Mouse (Mus musculus) cerebellum, postnatal 14 days (tissue): ENCODE measurements around the gene Peli2.
"Not testable (repeated sequence)": the region's sequence is repeated elsewhere in the genome, so short reads cannot be mapped to it uniquely, and the experiment has no call there.

ENCODE experiments used
- DNase-seq, 2 experiments: peaks; one replicate each; pipeline ENCODE4 v3.0.0; 2021; ENCODE audit warnings: mixed read lengths in 2 of 2

The Peli2 gene

DNA sequence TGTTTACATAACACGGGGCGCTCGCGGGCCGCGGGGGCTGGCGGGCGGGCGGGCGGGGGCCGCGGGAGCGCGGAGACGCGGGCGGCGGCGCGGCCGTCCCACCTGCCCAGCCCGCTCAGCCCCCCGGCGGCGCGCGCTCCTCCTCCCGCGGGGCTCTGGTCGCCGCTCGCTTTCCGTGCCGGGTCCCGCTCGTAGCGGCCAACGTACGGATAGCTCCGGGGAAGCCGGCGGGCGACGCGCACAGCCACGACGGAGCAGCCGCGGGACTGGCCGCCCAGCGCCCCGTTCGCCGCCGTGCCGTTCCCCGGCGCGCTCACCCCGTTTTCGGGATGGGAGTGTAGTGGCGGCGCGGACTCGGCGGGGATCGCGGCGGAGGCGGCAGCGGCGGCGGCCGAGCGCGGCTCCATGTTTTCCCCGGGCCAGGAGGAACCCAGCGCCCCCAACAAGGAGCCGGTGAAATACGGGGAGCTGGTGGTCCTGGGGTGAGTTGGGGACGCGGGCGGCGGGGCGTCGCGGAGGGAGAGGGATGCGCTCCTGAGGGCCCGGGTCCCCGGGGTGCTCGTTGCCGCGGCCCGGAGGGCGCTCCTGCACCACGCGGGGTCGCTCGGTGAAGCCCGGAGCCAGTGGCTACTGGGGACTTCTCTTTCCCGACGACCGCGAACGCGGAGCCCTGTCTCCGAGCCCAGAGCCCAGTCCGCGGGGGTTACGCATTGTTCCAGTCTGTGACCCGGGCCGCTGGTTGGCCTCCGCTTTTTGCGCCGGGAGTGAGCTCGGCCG lies at the start of gene Peli2:
TSS of gene Peli2 (plus strand) at position 72 of the 777 bp plus-strand sequence.
- peak; percentile 82 to 86 for DNase-seq

DNA sequence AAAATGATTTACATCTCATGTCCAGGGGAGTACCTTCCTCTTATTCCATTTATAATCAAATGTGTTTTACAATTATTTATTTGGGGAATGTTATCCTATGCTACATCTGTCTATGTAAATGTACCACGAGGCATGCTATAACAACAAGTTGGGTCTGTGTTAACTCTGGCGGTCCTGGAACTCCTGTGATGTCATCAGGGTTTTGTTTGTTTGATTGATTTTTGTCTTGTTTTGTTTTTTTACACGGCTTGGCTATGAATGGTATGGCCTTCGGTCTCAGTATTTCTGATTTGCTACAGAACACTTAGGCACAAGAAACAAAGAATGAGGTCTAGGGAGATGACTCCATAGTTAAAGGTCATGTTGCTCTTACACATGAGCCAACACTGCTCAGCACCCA lies 48.5 kb upstream of the Peli2 start:
- no peak for DNase-seq

DNA sequence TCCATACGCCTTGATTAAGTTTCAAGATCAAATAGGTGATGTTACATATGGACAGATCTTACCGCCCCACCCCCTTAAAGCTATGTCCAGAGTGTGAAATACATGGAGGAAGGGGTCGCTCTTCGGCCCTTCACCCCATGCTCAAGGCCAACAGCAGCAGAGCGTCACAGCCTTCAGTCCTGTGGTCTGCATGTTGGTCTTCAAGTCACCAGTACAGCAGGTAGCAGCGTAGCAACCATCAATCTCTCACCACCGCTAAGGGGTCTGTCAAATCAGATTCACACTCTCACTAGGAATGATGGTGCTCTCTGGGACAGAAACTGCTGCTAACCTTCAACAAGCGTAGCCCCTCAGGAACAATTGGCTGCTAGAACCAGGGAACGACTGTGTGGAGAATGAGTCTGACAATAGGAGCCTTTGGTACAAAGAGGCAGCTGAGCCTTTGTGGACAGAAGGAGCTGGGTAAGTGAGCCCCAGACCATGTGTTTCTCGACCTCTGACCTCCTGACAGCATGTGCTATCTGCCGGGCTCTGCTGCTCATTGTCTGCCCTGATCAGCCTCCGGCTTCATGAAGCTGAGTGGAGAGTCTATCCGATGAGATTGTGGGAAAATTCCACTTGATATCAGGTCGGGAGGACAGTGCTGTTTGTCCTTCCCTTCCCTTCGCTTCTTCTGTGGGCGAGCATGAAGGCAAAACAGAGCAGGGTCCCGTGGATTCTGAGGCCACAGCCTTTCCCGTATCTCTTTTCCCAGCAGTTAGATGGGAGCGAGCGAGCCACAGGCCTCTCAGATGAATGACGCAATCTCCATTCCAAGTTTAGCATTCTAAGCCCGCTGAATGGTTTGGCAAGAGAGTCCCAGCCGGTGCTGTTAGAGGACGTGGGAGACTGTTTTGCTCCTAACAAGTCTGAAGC lies 47.1 kb upstream of the Peli2 start:
- DNase-seq = peak; percentile 22 to 41

DNA sequence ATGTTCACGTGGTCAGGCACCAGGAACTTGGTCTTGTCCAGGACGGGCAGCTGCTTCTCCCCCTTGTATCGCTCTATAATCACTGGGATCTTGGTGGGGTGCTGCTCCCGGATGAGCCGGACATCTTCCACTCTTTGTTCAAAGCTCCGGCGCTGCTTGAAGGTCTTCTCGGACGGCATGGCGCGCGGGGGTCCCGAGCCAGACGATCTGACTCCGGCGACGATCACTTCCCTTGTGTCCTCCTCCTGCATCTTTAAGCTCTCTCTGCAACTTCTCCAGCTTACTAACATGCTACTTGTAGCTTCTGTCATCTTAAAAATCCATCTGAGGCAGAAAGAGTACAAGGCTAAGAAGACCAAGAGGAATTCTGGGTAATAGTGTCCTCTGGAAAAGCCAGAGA lies 41.0 kb upstream of the Peli2 start:
- not testable (repeated sequence) for DNase-seq

DNA sequence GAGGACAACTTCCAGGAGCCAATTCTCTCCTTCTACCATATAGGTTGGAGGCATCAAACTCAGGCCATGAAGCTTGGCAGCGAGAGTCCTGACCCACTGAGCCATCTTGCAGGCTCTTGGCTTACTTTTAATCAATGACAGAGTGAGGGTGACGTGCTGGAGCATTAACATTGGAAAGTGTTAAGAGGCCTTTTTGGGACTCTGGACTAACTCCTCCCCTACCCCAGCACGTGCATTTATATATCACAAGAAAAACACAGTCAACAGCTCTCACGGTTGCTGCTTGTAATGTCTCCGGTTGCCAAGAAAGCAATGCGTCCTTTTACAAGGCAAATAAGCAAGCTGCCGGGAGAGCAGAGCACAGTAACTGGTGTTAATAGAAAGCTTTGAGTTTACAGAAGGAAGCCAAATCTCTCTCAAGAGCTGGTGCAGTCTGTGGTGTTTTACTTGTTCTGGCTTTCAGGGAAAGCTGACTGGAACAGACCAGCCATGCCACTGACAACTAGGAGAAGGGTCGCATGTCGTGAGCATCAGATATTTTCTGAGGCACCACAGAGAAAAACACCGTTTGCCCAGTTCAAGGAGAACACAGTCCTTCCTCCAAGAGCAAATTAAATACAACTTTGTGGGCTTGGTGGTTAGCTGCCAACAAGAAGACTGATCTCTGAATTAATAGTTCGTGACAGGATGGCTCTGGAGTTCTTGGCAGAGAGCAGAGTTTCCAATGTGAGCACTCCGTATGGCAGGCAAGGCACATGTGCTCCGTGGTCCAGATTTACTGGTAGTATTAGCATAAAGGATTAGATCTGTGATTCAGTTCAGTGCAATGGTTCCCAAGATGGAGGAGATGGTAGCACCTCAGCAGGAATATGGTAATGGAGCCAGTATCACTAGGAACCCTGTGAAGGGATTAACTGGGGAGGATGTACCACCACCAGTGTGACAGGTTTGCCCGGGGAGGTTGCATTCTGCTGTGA lies 36.5 kb upstream of the Peli2 start:
- DNase-seq = peak; percentile 74 to 85

DNA sequence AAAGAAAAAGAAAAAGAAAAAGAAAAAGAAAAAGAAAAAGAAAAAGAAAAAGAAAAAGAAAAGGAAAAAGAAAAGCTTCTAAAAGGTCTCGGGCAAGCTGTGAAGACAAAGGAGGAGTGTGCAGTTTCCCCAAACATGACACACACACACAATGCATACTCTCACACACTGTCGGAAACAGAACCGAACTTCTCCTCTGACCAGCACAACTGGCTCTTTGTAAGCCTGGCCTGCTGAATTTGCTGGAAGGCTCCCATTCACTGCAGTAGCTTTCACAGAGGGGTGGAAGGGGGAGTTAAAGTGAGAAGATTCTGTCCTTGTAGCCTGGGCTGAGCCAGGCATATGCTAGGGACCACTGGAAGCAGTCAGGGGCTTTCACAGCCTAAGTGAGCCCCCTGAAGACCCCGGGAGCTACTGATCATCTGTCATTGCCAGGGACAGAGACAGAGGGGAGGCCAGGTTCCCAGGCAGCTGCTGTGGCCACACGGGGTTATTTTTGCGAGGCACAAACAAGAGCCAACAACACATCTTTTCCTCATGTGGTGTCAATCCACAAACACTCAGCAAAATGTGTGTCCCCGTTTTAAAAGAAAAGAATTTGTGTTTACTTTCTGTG lies 33.8 kb upstream of the Peli2 start:
- DNase-seq = no peak

DNA sequence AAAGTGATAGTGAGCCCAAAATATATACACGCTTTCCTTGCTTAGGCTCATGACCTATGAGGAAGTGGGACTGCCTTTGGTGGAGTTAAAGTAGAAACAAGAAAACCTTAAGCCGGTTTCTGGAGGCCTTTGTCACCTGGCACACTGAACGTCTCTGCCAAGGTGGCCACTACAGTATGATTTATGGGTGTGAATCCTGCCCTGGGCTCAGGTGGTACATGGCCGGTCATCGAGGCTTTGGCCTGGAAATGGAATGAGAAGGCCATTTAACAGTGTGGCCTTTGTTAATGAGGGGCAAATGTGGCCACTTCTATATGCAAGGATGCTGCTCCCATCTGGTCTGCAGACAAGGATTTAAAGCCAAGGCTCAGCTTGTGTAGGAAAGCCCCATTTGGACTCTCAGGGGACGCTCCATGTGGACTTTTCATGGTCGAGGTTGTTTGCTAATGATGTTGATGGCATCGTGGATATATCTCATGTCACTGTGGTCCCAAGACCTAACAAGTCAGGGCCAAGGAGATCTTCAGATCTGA lies 33.3 kb upstream of the Peli2 start:
- DNase-seq = peak; percentile 18 to 31

DNA sequence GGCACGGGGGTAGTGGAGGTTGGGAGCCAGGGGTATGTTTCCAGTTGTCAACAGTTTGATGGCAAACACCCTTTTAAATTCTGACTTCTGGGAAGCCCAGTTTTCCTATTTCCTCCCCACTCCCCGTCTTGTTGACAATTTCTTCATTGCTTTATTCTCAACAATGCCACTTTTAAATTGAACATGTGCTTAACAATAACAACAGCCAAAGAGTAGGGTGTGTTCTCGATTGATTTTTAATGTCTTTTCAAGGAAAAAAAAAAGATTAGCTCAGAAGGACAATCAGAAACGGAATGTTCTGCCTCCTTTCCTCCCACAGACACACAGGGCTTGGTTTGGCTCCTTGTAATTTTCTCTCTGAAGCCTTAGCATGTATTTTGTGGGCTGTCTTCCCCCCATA lies 30.2 kb upstream of the Peli2 start:
- no peak for DNase-seq

DNA sequence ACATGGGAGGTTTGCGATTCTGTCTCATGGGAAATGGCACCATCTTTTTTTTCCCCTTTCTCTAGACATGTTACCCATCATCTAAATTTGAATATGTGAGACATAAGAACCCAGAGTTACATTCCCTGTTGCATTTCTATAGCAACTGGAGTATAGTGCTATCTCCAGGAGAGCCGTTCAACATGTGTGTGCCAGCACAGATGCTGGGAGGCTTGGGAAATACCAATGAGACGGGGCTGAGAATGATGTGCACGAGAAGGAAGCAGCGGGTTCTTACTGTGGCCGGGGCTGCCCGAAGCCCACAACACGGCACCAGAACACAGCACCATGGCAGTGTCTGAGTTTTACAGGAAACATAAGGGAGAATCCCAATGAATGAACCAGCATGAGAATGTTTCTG lies 29.5 kb upstream of the Peli2 start:
- no peak for DNase-seq

DNA sequence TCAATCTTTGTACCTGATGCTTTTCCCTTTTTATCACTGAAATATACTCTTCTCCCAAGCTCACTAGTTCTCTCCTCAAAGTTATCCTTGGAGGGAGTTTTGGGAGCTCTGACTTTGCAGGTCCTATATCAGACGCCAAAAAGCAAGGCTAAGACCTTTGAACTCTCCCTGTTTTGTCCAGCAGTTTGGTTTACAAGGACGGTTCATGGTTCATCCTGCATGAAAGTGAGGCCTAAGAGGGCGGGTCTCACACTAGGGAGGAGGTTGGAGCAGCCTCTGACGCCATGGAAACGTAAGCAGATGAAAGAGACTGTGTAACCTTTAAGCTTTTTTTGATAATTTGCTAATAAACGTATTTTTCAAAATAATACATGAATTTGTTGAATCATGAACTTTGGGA lies 22.4 kb upstream of the Peli2 start:
- no peak for DNase-seq

DNA sequence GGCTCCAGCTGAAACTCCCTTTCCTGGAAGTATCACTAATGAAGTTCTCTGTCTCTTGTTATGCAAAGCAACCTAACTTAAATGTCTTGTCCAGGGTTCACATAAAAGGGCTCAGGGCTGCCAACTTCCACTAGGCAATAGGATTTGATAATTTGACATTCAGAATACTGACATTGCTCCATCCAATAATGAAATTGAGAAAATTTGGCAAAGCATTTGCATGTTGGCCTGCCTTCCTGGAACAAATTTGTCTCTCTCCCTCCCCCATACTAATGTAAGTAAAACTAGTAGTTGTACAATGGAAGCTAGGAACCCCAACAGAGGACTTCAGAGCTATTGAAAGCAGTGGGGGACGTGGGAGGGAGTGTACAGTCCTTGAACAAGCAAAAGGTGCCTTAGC lies 21.3 kb upstream of the Peli2 start:
- DNase-seq = no peak

DNA sequence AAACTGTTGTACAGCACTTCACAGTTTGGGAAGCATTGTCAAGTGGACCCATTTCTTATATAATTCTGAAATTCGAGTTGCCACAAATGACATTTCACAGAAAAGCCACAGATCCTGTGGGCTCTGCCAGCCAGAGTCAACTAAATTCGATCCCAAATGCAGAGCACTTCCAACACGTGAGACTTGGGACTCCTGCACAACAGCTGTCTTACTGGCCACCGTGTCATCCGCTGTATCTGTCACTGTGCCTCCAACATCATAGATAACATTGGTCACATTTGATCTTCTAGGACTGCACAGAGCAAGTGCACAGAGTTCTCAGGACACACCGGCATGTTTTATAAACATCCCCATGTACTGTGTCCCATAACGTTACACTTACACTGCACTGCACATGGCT lies 14.2 kb upstream of the Peli2 start:
- DNase-seq = no peak

DNA sequence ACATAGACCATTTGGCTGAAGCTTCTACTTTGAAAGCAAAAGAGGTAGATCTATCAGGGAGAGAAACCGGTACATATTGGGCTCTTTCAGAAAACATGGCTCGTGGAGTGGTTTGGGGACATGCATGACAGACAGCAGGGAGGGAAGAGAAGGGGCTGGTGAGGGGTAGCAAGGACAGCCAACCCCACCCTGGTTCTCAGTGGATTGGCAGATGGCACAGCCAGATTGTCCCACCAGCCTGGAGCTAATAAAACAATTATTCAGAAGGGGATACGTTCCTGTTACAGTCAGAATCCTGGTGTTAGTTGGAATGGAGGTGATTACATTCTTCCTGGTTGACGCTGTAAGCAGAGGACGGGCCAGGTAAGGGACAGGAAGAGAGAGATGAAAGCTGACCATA lies 2.6 kb upstream of the Peli2 start:
- DNase-seq = peak; percentile 63 to 80

DNA sequence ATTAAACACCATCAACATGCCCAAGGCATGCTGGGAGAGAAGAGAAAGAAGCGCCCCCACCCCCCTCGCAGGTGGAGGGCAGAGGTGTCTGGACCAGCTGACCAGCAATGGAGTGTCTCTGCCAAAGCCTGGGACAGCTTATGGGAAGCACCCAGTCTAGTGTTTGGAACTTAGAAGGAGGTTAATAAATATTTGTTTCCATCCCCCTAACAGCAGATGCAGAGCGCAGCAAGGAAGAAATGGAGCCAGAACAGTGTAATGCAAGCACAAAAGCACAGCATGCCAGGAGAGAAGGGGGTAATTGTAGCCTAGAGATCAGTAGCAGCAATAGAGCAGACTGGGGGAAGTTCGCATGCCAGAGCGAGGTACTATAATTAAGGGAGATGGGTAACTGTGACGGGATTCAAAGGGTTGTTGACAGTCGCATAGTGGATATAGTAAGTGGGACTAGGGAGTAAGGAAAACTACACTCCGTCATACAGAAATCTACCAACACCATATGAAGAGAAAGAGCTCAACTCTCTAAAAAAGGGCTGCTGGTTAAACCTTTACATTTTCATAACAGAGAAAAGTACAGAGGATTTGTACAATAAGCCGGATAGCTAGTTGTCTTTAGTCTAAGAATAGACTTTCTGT lies 1.5 kb upstream of the Peli2 start:
- DNase-seq = peak; percentile 71 to 76

DNA sequence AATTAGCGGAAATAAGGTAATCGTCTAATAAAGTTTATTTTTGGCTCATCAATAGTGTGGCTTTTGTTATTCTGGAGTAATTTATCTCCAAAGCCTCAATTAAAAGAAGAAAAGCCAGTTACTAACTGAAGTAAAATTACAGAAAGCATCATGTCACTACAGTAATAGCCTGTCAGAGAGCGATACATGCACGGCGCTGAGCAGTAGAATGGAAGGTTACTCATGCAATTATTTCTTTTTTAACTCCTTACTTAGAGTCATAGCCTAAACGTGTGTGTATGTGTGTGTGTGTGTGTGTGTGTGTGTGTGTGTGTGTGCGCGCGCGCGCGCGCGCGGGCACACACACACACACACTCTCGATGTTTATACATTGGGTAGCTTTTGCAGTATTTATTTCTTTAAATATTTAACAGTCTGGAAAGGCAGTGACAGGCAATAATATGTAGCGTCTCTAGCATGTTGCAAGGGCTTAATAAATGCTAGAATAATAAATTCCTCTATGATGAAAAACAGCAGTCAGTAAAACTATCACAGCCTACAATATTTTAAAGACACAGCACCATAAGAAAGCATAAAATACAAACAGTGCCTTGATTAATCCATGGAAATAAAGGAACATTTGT lies 864 bp upstream of the Peli2 start:
- DNase-seq = peak in 1 of 2 experiments; percentile 44

DNA sequence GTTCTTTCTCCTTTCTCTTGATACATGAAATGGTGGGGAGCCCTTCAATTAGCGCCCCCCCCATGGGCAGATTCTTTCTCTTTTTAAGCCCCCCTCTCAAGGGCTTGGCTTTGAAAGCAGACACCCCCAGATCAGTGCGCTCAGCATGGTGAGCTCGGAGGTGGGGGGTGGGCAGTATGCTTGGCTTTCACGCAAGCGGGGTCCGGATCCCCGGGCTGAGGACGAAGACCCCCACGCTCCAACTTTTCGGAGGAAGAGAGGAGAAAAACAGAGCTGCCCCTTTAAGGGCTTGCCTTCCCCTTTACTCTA lies 226 bp upstream of the Peli2 start:
- no peak for DNase-seq

DNA sequence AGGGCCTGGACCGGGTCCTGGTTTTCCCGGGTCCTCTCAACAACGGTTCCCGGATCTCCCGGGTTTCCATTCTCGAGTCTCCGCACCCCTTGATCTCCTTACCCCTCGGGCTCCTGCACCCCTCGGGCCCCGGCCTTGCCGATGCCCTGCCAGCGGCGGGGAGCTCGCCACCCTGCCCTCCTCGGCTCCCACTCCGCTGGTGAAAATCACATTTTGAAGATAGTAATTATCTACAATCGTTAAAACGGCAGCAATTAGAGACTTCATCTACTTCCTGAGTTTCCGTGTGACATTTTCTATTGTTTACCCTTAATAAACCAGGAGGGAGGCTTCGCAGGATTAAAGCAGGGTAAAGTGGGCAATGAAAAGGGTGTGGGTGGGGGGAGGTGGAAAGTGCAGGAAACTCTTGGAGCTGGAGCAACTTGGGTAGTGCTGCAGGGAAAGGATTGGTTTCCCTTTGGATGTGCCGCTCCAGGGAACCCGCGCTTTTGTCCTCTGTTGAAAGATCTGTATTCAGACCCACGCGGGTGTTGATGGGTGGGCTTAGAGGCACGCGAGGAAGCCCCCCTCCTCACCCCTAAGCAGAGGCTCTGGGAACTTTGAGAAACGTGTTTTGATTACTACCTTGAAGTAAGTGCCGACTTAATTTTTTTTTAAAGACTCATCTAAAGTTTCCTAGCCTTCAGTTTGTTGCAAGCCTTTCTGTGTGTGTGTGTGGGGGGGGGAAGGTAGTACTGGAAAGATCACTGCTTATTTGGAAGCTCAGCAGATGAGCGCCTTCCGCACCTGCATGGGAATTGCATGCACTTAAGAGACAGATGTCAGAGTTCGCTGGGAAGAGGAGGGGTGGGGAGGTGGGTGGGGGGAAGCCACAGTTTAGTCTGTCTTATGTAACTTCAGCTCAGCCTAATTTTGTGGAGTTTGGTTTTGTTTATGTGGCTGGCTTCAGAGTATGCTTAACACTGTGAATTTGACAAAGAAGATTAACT lies 1.2 kb downstream of the Peli2 start:
- DNase-seq = peak in 1 of 2 experiments; percentile 50

DNA sequence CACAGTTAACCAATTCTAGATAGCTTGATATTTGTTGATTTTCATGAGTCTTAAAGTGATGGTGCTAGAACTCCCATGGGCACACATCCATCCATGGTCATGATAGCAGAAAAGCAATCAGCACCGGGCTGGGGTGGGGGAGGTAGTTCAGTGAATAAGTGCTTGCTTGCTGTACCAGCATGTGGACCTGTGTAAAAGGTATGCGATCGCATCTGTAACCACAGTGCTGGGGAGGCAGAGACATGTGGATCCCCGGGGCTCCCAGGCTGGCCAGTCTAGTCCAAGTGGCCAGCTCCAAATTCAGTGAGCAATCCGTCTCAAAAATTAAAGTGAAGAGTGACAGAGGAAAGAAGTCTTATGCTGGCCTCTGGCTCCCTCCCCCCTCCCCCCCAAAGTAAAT lies 3.4 kb downstream of the Peli2 start:
- peak in 1 of 2 experiments; percentile 26 for DNase-seq

DNA sequence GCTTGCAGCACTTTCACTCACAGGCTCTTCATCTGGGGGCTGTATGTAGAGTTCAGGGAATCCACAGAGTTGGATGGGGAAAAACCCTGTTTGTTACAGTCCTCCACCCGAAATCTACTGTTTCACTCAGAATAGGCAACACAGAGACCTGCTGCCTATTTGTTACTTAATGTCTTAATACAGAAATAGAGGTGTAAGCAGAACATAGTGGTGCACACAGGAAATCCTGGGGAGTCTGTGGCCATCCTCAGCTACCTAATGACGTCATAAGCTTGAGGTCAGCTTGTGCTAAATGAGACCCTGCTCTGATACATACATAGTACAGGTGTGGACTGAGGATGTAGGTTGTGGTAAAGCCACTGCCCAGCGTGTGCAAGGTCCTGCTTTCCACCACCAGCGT lies 4.2 kb downstream of the Peli2 start:
- DNase-seq = peak in 1 of 2 experiments; percentile 22

DNA sequence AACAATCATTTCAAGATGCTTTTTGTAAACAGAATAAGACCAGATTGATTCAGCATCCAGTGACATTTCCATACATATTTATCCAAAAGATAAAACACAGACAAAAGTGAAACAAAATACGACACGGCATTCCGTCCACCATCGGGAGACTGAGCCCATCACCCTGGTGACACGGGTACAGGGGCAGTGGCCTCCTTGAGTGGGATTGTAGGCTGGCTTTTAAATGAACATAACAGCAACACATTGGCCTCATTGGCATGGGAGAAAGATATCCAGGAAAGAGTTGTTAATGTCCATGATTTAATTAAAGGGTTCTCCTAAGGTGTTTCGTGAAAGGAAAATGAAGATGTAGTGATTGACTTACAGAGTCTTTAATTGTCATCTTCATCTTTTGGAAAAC lies 5.3 kb downstream of the Peli2 start:
- peak in 1 of 2 experiments; percentile 10 for DNase-seq
